Mouse (Mus musculus) hindbrain, embryonic 12.5 days (tissue): ENCODE measurements around the gene Zfp746. TPM values are rescaled to one million over a fixed set of nuclear protein-coding genes. Genes with fewer than 3 reads are reported as not detected.

ENCODE experiments used
- ATAC-seq: fragments of 200-750 bp; cut with Nextera tagmentation; 2 replicates; pipeline ENCODE4 v1.8.0; 2017; ENCODE audit warnings: moderate TSS enrichment; ENCODE audit not compliant: low FRiP score
- H3K27ac ChIP-seq: fragments of 300-500 bp; sonication (generic); 2 replicates; pipeline ENCODE4 v1.5.1; 2016; ENCODE audit warnings: mild to moderate bottlenecking
- H3K27me3 ChIP-seq: fragments of 300-500 bp; sonication (generic); 2 replicates; pipeline ENCODE4 v1.6.1; 2016; ENCODE audit warnings: mild to moderate bottlenecking
- H3K36me3 ChIP-seq: fragments of 300-500 bp; sonication (generic); 2 replicates; pipeline ENCODE4 v1.6.1; 2016; ENCODE audit warnings: mild to moderate bottlenecking
- H3K4me1 ChIP-seq: fragments of 300-500 bp; sonication (generic); 2 replicates; pipeline ENCODE4 v1.6.1; 2016
- H3K4me2 ChIP-seq: fragments of 300-500 bp; sonication (generic); replicated peaks from 2 replicates; pipeline ENCODE4 v1.6.1; 2016; ENCODE audit warnings: mild to moderate bottlenecking
- H3K4me3 ChIP-seq: fragments of 300-500 bp; sonication (generic); 2 replicates; pipeline ENCODE4 v1.5.1; 2016; ENCODE audit warnings: mild to moderate bottlenecking
- H3K9ac ChIP-seq: fragments of 300-500 bp; sonication (generic); 2 replicates; pipeline ENCODE4 v1.6.1; 2016; ENCODE audit warnings: mild to moderate bottlenecking, moderate library complexity
- H3K9me3 ChIP-seq: fragments of 300-500 bp; sonication (generic); replicated peaks from 2 replicates; pipeline ENCODE4 v1.6.1; 2016; ENCODE audit warnings: mild to moderate bottlenecking
- WGBS: fragments of 180-500 bp; shearing (Covaris S2); methylation state at CpG from one replicate; pipeline ENCODE4 v1.1.7; 2016; 5-methylcytosine and 5-hydroxymethylcytosine counted together
- microRNA-seq: library from miRNA; unstranded; fragments of <30 nt; microRNA quantifications from one replicate; pipeline ENCODE4, GENCODE M21; 2017
- polyA plus RNA-seq: library from polyadenylated mRNA; unstranded; fragments of >200 nt; fragmentation: Nextera tagmentation; extraction: Ambion mirVana; gene quantifications from 2 replicates; pipeline ENCODE4 v1.2.1, GENCODE M21; 2016

The Zfp746 gene
- polyA plus RNA-seq, 1 experiment from 2014 or later, result 30.3 TPM

- Histone ChIP-seq H3K9me3 (peaks cover 20% of the 10 kb centered on the region), H3K9ac (no peak overlapping the region), H3K27ac (no peak overlapping the region), H3K27me3 (no peaks in the 10 kb centered on the region), H3K4me2 (no peak overlapping the region), H3K36me3 (peaks cover 74% of the 10 kb centered on the region), H3K4me3 (no peak overlapping the region), H3K4me1 (peaks cover 3% of the 10 kb centered on the region; the same call in 1 of the 2 replicates)
- no peak for ATAC-seq
- WGBS, result 67% methylated on average over 21 of the region's 21 CpGs
Measured at GRCm38 (mm10) chr6:48024994-48025345, 61.4 kb downstream of the Zfp746 start.

GRCm38 (mm10) chr6:48024330-48024993, 61.9 kb downstream of the Zfp746 start:
- H3K4me2 ChIP-seq, result no peak overlapping the region
- no peak overlapping the region for H3K9ac ChIP-seq
- peaks cover 20% of the 10 kb centered on the region for H3K9me3 ChIP-seq
- peak; percentile 54; the same call in 1 of the 2 replicates for ATAC-seq
- H3K36me3 ChIP-seq, result peaks cover 72% of the 10 kb centered on the region
- no peak overlapping the region for H3K4me3 ChIP-seq
- no peak overlapping the region for H3K27ac ChIP-seq
- peaks cover 3% of the 10 kb centered on the region; the same call in 1 of the 2 replicates for H3K4me1 ChIP-seq
- H3K27me3 ChIP-seq, result no peaks in the 10 kb centered on the region
- 74% methylated on average over 43 of the region's 43 CpGs for WGBS

- WGBS, result 86% methylated on average over 2 of the region's 2 CpGs
- Histone ChIP-seq H3K27me3 (no peaks in the 10 kb centered on the region), H3K9me3 (peaks cover 20% of the 10 kb centered on the region), H3K9ac (no peak overlapping the region), H3K4me1 (peaks cover 3% of the 10 kb centered on the region; the same call in 1 of the 2 replicates), H3K4me2 (no peak overlapping the region), H3K4me3 (no peak overlapping the region), H3K36me3 (peaks cover 61% of the 10 kb centered on the region), H3K27ac (no peak overlapping the region)
- no peak for ATAC-seq
Measured at GRCm38 (mm10) chr6:48022672-48023071, 63.7 kb downstream of the Zfp746 start.

GRCm38 (mm10) chr6:48021678-48022077, 64.7 kb downstream of the Zfp746 start:
- Histone ChIP-seq H3K27ac (no peak overlapping the region), H3K9ac (no peak overlapping the region), H3K4me3 (no peak overlapping the region), H3K9me3 (peaks cover 20% of the 10 kb centered on the region), H3K27me3 (no peaks in the 10 kb centered on the region), H3K36me3 (peaks cover 52% of the 10 kb centered on the region), H3K4me2 (no peak overlapping the region), H3K4me1 (peaks cover 3% of the 10 kb centered on the region; the same call in 1 of the 2 replicates)
- WGBS, result 88% methylated on average over 1 of the region's 1 CpGs
- ATAC-seq, result no peak

GRCm38 (mm10) chr6:48020006-48020405, 66.4 kb downstream of the Zfp746 start:
- WGBS, result 67% methylated on average over 2 of the region's 2 CpGs
- ATAC-seq, result no peak
- no peak overlapping the region for H3K4me2 ChIP-seq
- no peaks in the 10 kb centered on the region for H3K27me3 ChIP-seq
- peaks cover 7% of the 10 kb centered on the region for H3K4me1 ChIP-seq
- peaks cover 12% of the 10 kb centered on the region for H3K9me3 ChIP-seq
- no peak overlapping the region for H3K9ac ChIP-seq
- no peak overlapping the region for H3K4me3 ChIP-seq
- no peak overlapping the region for H3K27ac ChIP-seq
- peaks cover 36% of the 10 kb centered on the region for H3K36me3 ChIP-seq

GRCm38 (mm10) chr6:48016841-48017240, 69.6 kb downstream of the Zfp746 start:
- Histone ChIP-seq H3K36me3 (peaks cover 9% of the 10 kb centered on the region; the same call in 1 of the 2 replicates), H3K9me3 (no peaks in the 10 kb centered on the region), H3K4me2 (no peak overlapping the region), H3K27me3 (no peaks in the 10 kb centered on the region), H3K4me3 (no peak overlapping the region), H3K9ac (no peak overlapping the region), H3K4me1 (peaks cover 4% of the 10 kb centered on the region; the same call in 1 of the 2 replicates), H3K27ac (no peak overlapping the region)
- 94% methylated on average over 9 of the region's 9 CpGs for WGBS
- ATAC-seq, result no peak

- ATAC-seq, result peak; percentile 96
- Histone ChIP-seq H3K4me2 (peak overlapping the region; percentile 68), H3K9me3 (no peaks in the 10 kb centered on the region), H3K27me3 (no peaks in the 10 kb centered on the region), H3K9ac (peak overlapping the region; percentile 63), H3K27ac (no peak overlapping the region), H3K4me3 (peak overlapping the region; percentile 43), H3K4me1 (peaks cover 4% of the 10 kb centered on the region; the same call in 1 of the 2 replicates), H3K36me3 (peaks cover 9% of the 10 kb centered on the region; the same call in 1 of the 2 replicates)
- under 1% methylated on average over 15 of the region's 24 CpGs for WGBS
Measured at GRCm38 (mm10) chr6:48016090-48016521, 70.3 kb downstream of the Zfp746 start.

Small RNAs within 50 kb of the gene (microRNA-seq; reads per million reads assigned to microRNA genes)
- not detected for gene Gm24563

Other genes starting within 250 kb of the Zfp746 start
- 27.0 and 28.3 TPM in 2 replicates for gene Zfp282, start 209.4 kb downstream of the Zfp746 start, polyA plus RNA-seq
- gene Zfp212, start 166.1 kb downstream of the Zfp746 start, polyA plus RNA-seq, result 19.7 and 20.7 TPM in 2 replicates
- 11.6 and 12.6 TPM in 2 replicates for gene Zfp956, start 133.2 kb downstream of the Zfp746 start, polyA plus RNA-seq
- 10.7 and 11.1 TPM in 2 replicates for gene Zfp777, start 37.7 kb downstream of the Zfp746 start, polyA plus RNA-seq